Mouse (Mus musculus) stomach, embryonic 14.5 days (tissue): ENCODE results near the gene Reep3. TPM values are rescaled to one million over a fixed set of nuclear protein-coding genes. Genes with fewer than 3 reads are reported as not detected.
A peak's percentile ranks its signal among the peaks of the same experiment; 100 is the strongest.

Source experiments
- ATAC-seq: fragments of 200-750 bp; cut with Nextera tagmentation; 2 replicates; pipeline ENCODE4 v1.8.0; 2017; ENCODE audit warnings: low read depth, moderate TSS enrichment; ENCODE audit not compliant: insufficient number of reproducible peaks, insufficient read depth, low FRiP score
- H3K27ac ChIP-seq: fragments of 300-500 bp; sonication (generic); 2 replicates; pipeline ENCODE4 v1.5.1; 2014; ENCODE audit warnings: mild to moderate bottlenecking, low read length, moderate library complexity, mixed read lengths
- H3K27me3 ChIP-seq: fragments of 300-500 bp; sonication (generic); 2 replicates; pipeline ENCODE4 v1.6.1; 2014; ENCODE audit warnings: low read length, control low read depth, mixed read lengths; ENCODE audit not compliant: control insufficient read depth, insufficient read depth
- H3K36me3 ChIP-seq: fragments of 300-500 bp; sonication (generic); 2 replicates; pipeline ENCODE4 v1.6.1; 2014; ENCODE audit warnings: mild to moderate bottlenecking, control low read depth, low read length, moderate library complexity, mixed read lengths; ENCODE audit not compliant: control insufficient read depth, insufficient read depth
- H3K4me1 ChIP-seq: fragments of 300-500 bp; sonication (generic); 2 replicates; pipeline ENCODE4 v1.6.1; 2014; ENCODE audit warnings: low read length, control low read depth, mixed read lengths; ENCODE audit not compliant: control insufficient read depth, insufficient read depth
- H3K4me2 ChIP-seq: fragments of 300-500 bp; sonication (generic); replicated peaks from 2 replicates; pipeline ENCODE4 v1.6.1; 2014; ENCODE audit warnings: low read depth, low read length, control low read depth
- H3K4me3 ChIP-seq: fragments of 300-500 bp; sonication (generic); 2 replicates; pipeline ENCODE4 v1.5.1; 2014; ENCODE audit warnings: low read depth, low read length, control low read depth
- H3K9ac ChIP-seq: fragments of 300-500 bp; sonication (generic); replicated peaks from 2 replicates; pipeline ENCODE4 v1.6.1; 2014; ENCODE audit warnings: low read depth, mild to moderate bottlenecking, control low read depth, low read length, moderate library complexity, mixed read lengths
- H3K9me3 ChIP-seq: fragments of 300-500 bp; sonication (generic); 2 replicates; pipeline ENCODE4 v1.6.1; 2016; ENCODE audit warnings: low read depth, low read length, control low read depth; ENCODE audit not compliant: control insufficient read depth
- whole genome bisulfite sequencing: fragments of 180-500 bp; shearing (Covaris S2); extraction: QIAGEN DNeasy Blood & Tissue Kit; methylation state at CpG from one replicate; pipeline ENCODE4 v1.1.7; 2014; 5-methylcytosine and 5-hydroxymethylcytosine counted together
- polyA plus RNA-seq: library from polyadenylated mRNA; unstranded; fragments of >200 nt; fragmentation: Nextera tagmentation; extraction: Ambion mirVana; gene quantifications from 2 replicates; pipeline ENCODE4 v1.2.1, GENCODE M21; 2014

Gene Reep3
- polyA plus RNA-seq = 52.6 and 55.6 TPM in 2 replicates

GRCm38 (mm10) chr10:67096621-67097436, at the start of gene Reep3:
Gene Reep3, minus strand, starts transcription at chr10:67096945.
- peaks cover 24% of the 10 kb centered on the region; the same call in 1 of the 2 replicates for H3K4me1 ChIP-seq
- H3K27me3 ChIP-seq = no peaks in the 10 kb centered on the region
- H3K36me3 ChIP-seq = no peaks in the 10 kb centered on the region; the same call in 1 of the 2 replicates
- H3K27ac ChIP-seq = peak within 1 kb of the TSS; percentile 100
- peak within 1 kb of the TSS; percentile 94 for H3K4me3 ChIP-seq
- no peaks in the 10 kb centered on the region for H3K9me3 ChIP-seq
- peak within 1 kb of the TSS; percentile 98 for H3K9ac ChIP-seq
- ATAC-seq = peak; percentile 86
- peak within 1 kb of the TSS; percentile 67 for H3K4me2 ChIP-seq
- whole genome bisulfite sequencing = under 1% methylated on average over 90 of the region's 97 CpGs

- H3K27me3 ChIP-seq = no peaks in the 10 kb centered on the region
- WGBS = 84% methylated on average over 4 of the region's 4 CpGs
- no peak for ATAC-seq
Measured at GRCm38 (mm10) chr10:67145623-67146022, 48.9 kb upstream of the Reep3 start.

DNA sequence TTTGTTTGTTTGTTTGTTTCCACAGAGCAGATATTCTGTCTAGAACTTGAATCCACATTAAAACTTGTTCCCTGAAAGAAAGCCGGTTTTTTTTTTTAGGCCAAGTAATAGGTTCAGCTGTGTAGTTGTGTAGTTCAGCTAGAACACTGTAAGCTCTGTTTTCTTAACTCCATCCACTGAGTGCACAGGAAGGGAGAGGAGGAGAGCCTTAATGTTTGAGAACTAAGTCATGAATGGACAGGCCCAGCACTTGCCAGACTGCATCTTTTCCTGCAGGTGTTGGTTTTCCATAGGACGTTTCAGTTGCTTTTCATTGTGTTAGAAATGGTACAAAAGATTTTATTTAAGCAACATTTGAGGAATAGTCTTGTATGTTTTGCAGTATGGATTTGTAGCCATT, 47.5 kb upstream of the Reep3 start:
- Histone ChIP-seq H3K27ac (no peak overlapping the region), H3K27me3 (no peaks in the 10 kb centered on the region), H3K9ac (no peak overlapping the region), H3K4me2 (no peak overlapping the region), H3K4me3 (no peak overlapping the region), H3K9me3 (no peaks in the 10 kb centered on the region), H3K36me3 (no peaks in the 10 kb centered on the region), H3K4me1 (0 out of 2 replicates have a peak, but pooled peaks cover 6% of the 10 kb centered on the region)
- ATAC-seq = no peak
- 71% methylated on average over 2 of the region's 2 CpGs for WGBS

More at GRCm38 (mm10) chr10:67145623-67146022, 48.9 kb upstream of the Reep3 start:
- Histone ChIP-seq H3K4me2 (no peak overlapping the region), H3K9me3 (no peaks in the 10 kb centered on the region), H3K4me3 (no peak overlapping the region), H3K36me3 (no peaks in the 10 kb centered on the region), H3K27ac (no peak overlapping the region), H3K9ac (no peak overlapping the region), H3K4me1 (0 out of 2 replicates have a peak, but pooled peaks cover 6% of the 10 kb centered on the region)

- H3K4me2 ChIP-seq = no peak overlapping the region
- H3K9ac ChIP-seq = no peak overlapping the region
- H3K27me3 ChIP-seq = no peaks in the 10 kb centered on the region
- 0 out of 2 replicates have a peak, but pooled peaks cover 6% of the 10 kb centered on the region for H3K4me1 ChIP-seq
- no peaks in the 10 kb centered on the region for H3K9me3 ChIP-seq
- H3K27ac ChIP-seq = no peak overlapping the region
- no peak for ATAC-seq
- H3K4me3 ChIP-seq = no peak overlapping the region
- H3K36me3 ChIP-seq = no peaks in the 10 kb centered on the region
Measured at GRCm38 (mm10) chr10:67143661-67144060, 46.9 kb upstream of the Reep3 start.

- H3K4me2 ChIP-seq = no peak overlapping the region
- no peaks in the 10 kb centered on the region for H3K4me1 ChIP-seq
- no peaks in the 10 kb centered on the region for H3K36me3 ChIP-seq
- no peak overlapping the region for H3K4me3 ChIP-seq
- H3K27me3 ChIP-seq = no peaks in the 10 kb centered on the region
- H3K9me3 ChIP-seq = no peaks in the 10 kb centered on the region
- ATAC-seq = no peak
- no peak overlapping the region for H3K27ac ChIP-seq
- WGBS = 91% methylated on average over 2 of the region's 2 CpGs
- no peak overlapping the region for H3K9ac ChIP-seq
Measured at GRCm38 (mm10) chr10:67137437-67137836, 40.7 kb upstream of the Reep3 start.

DNA sequence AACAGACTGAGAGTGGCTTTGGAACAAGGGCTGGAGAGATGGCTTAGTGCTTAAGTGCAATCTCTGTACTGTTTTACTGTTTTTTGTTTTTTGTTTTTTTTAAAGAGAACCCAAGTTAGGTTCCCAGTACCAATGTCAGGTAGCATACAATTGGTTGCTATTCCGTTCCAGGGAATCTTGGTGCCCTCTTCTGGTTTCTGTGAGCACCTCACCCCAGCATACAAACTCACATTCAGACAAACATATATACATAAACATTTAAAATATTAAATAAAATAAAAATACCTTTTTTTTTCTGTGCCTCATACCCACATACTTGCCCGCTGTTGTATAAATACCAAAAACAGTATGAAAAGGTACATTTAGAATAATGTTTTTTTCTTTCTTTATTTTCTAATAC, 37.6 kb upstream of the Reep3 start:
- no peaks in the 10 kb centered on the region for H3K9me3 ChIP-seq
- H3K9ac ChIP-seq = no peak overlapping the region
- no peaks in the 10 kb centered on the region; the same call in 1 of the 2 replicates for H3K4me1 ChIP-seq
- WGBS = 93% methylated on average over 2 of the region's 2 CpGs
- no peak overlapping the region for H3K4me3 ChIP-seq
- no peaks in the 10 kb centered on the region for H3K36me3 ChIP-seq
- no peak overlapping the region for H3K4me2 ChIP-seq
- H3K27ac ChIP-seq = no peak overlapping the region
- ATAC-seq = no peak
- H3K27me3 ChIP-seq = no peaks in the 10 kb centered on the region

GRCm38 (mm10) chr10:67131709-67132108, 35.0 kb upstream of the Reep3 start:
- H3K36me3 ChIP-seq = no peaks in the 10 kb centered on the region
- ATAC-seq = no peak
- no peaks in the 10 kb centered on the region for H3K9me3 ChIP-seq
- no peak overlapping the region for H3K9ac ChIP-seq
- H3K4me2 ChIP-seq = no peak overlapping the region
- no peaks in the 10 kb centered on the region; the same call in 1 of the 2 replicates for H3K4me1 ChIP-seq
- 84% methylated on average over 1 of the region's 1 CpGs for WGBS
- H3K27me3 ChIP-seq = no peaks in the 10 kb centered on the region
- no peak overlapping the region for H3K27ac ChIP-seq
- no peak overlapping the region for H3K4me3 ChIP-seq

GRCm38 (mm10) chr10:67129531-67129930, 32.8 kb upstream of the Reep3 start:
- Histone ChIP-seq H3K4me2 (no peak overlapping the region), H3K27ac (no peak overlapping the region), H3K36me3 (no peaks in the 10 kb centered on the region), H3K9me3 (no peaks in the 10 kb centered on the region), H3K4me1 (peaks cover 6% of the 10 kb centered on the region), H3K27me3 (no peaks in the 10 kb centered on the region), H3K9ac (no peak overlapping the region), H3K4me3 (no peak overlapping the region)
- 53% methylated on average over 1 of the region's 1 CpGs for WGBS
- no peak for ATAC-seq
